Mouse (Mus musculus): ENCODE data around the gene Cldn15. TPM values are rescaled to one million over a fixed set of nuclear protein-coding genes. Genes with fewer than 3 reads are reported as not detected.

The Cldn15 gene
- polyA plus RNA-seq, 1 experiment from 2014 or later = 0.30 TPM

DNA sequence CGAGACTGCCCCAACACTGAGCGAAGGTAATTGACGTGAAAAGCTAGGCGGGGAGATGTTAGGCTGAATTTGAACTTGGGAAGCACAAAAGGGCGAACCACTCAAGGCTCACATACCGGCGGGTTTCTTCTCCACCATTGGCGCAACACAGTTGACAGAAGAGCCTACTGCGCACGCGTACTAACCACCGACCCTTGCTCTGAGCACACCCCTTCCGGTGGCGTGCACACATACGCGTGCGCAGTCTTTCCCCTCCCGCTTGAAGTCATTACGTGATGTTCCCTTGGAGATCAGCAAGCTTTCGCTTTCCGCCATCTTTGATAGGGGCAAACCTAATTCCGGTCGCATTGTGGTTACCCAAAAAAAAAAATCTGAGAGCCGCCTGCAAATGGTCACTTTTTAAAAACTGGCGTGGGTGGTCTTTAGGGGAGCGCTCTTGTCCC lies 20.3 kb downstream of the Cldn15 start, which contains the start of gene Plod3:
Plod3 (plus strand) TSS at position 325 of the 443 bp plus-strand sequence.
- Histone ChIP-seq H3K27me3 (ENCODE audit: control insufficient read depth, insufficient read depth, low read depth, low read length) (no peaks in the 10 kb centered on the region), H3K4me2 (ENCODE audit: low read length) (peak within 1 kb of the TSS; percentile 76), H3K4me1 (ENCODE audit: control insufficient read depth, insufficient read depth, low read length) (peaks cover 14% of the 10 kb centered on the region), H3K9ac (ENCODE audit: low read depth, low read length) (peak within 1 kb of the TSS; percentile 97), H3K27ac (ENCODE audit: low read length) (peak within 1 kb of the TSS; percentile 95), H3K4me3 (ENCODE audit: low read depth, low read length) (peak within 1 kb of the TSS; percentile 59), H3K36me3 (ENCODE audit: control insufficient read depth, insufficient read depth, low read length) (peaks cover 28% of the 10 kb centered on the region), H3K9me3 (replicated peaks; ENCODE audit: control insufficient read depth, low read length, poor library complexity, severe bottlenecking) (no peaks in the 10 kb centered on the region)
- ATAC-seq = peak; percentile 90
- under 1% methylated on average over 26 of the region's 26 CpGs for WGBS

DNA sequence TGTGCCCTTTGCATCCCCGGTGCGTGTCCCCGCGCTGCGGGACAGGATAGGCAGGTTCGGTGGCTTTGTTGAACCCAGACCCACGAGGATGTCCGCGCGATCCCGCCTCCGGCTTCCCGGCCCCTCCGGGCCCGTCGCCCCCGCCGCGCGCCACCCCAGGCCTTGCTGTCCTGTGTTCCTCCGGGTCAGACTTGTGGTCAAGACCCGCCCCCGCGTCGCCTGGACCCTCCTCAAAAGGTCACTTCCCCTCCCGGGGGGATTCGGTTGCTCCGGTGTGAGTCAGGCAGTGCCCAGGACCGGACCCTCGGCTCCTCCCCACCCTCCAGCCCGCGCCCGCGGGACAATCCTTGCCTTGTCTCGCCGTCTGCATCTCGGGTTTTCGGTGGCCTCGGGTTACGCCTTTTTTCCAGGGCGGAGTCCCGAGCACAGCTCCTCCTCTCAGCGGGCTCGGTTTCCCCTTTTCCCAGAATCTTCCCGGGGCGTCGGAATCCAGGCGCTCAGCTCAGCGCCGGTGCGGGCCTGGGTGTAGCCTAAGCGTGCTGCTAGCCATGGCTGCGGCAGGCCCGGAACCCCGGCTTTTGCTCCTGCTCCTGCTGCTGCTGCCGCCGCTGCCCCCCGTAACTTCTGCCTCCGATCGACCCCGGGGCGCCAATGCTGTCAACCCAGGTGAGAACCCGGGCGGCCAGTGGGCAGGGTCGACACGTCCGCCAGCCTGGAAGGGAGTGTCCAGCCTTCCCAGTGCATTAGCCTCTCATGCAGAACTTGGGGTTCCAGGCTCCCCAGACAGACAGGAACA lies 20.9 kb downstream of the Cldn15 start:
- Histone ChIP-seq H3K4me3 (ENCODE audit: low read depth, low read length) (peak overlapping the region; percentile 59), H3K4me2 (ENCODE audit: low read length) (peak overlapping the region; percentile 63), H3K9ac (ENCODE audit: low read depth, low read length) (peak overlapping the region; percentile 97), H3K27ac (ENCODE audit: low read length) (peak overlapping the region; percentile 95), H3K27me3 (ENCODE audit: control insufficient read depth, insufficient read depth, low read depth, low read length) (no peaks in the 10 kb centered on the region), H3K36me3 (ENCODE audit: control insufficient read depth, insufficient read depth, low read length) (peaks cover 29% of the 10 kb centered on the region), H3K4me1 (ENCODE audit: control insufficient read depth, insufficient read depth, low read length) (peaks cover 14% of the 10 kb centered on the region), H3K9me3 (replicated peaks; ENCODE audit: control insufficient read depth, low read length, poor library complexity, severe bottlenecking) (no peaks in the 10 kb centered on the region)
- WGBS = under 1% methylated on average over 65 of the region's 67 CpGs
- ATAC-seq = peak; percentile 68

DNA sequence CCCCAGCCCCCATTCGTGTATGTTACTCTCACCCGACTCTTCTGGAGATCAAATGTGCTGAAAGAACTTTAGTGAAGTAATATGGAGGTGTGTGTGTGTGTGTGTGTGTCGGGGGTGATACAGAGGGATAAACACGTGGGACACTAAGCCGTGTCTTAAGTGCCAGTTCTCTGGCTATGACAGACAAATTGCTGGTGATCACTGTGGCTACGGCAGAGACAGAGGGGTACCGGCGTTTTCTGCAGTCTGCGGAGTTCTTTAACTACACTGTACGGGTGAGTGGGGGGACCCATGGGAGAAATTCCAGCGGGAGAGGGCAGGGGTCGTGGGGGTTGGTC lies 21.5 kb downstream of the Cldn15 start, which contains the start of gene Znhit1:
Znhit1 (minus strand) TSS at position 88 of the 338 bp plus-strand sequence.
- 4% methylated on average over 12 of the region's 12 CpGs for whole genome bisulfite sequencing
- peak; percentile 4; the same call in 1 of the 2 replicates for ATAC-seq

DNA sequence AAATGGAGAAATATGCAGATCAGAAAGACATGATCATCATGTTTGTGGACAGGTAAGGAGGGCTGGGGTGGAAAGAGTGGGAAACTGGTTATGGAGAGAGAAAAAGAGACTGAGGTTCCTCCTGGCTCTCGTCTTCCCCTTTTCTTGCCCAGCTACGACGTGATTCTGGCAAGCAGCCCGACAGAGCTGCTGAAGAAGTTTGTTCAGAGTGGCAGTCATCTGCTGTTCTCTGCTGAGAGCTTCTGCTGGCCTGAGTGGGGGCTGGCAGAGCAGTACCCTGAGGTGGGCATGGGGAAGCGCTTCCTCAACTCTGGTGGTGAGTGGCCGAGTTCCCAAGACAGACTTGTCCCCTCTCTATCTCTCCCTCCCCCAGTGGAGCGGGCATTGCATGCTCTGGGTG lies 22.0 kb downstream of the Cldn15 start:
- 75% methylated on average over 5 of the region's 7 CpGs for WGBS
- no peaks in the 10 kb centered on the region for H3K27me3 ChIP-seq (ENCODE audit: control insufficient read depth, insufficient read depth, low read depth, low read length)
- peak overlapping the region; percentile 97 for H3K9ac ChIP-seq (ENCODE audit: low read depth, low read length)
- ATAC-seq = no peak
- H3K9me3 ChIP-seq (replicated peaks; ENCODE audit: control insufficient read depth, low read length, poor library complexity, severe bottlenecking) = no peaks in the 10 kb centered on the region
- peak overlapping the region; percentile 63 for H3K4me2 ChIP-seq (ENCODE audit: low read length)
- H3K27ac ChIP-seq (ENCODE audit: low read length) = no peak overlapping the region
- H3K36me3 ChIP-seq (ENCODE audit: control insufficient read depth, insufficient read depth, low read length) = peaks cover 38% of the 10 kb centered on the region
- H3K4me1 ChIP-seq (ENCODE audit: control insufficient read depth, insufficient read depth, low read length) = peaks cover 14% of the 10 kb centered on the region
- H3K4me3 ChIP-seq (ENCODE audit: low read depth, low read length) = peak overlapping the region; percentile 59

More for the DNA sequence above, 21.5 kb downstream of the Cldn15 start, which contains the start of gene Znhit1:
- H3K4me2 ChIP-seq (ENCODE audit: low read length) = peak within 1 kb of the TSS; percentile 63
- H3K27me3 ChIP-seq (ENCODE audit: control insufficient read depth, insufficient read depth, low read depth, low read length) = no peaks in the 10 kb centered on the region
- peak within 1 kb of the TSS; percentile 97 for H3K9ac ChIP-seq (ENCODE audit: low read depth, low read length)
- peak within 1 kb of the TSS; percentile 59 for H3K4me3 ChIP-seq (ENCODE audit: low read depth, low read length)
- no peaks in the 10 kb centered on the region for H3K9me3 ChIP-seq (replicated peaks; ENCODE audit: control insufficient read depth, low read length, poor library complexity, severe bottlenecking)
- H3K27ac ChIP-seq (ENCODE audit: low read length) = peak within 1 kb of the TSS; percentile 95
- H3K36me3 ChIP-seq (ENCODE audit: control insufficient read depth, insufficient read depth, low read length) = peaks cover 33% of the 10 kb centered on the region
- H3K4me1 ChIP-seq (ENCODE audit: control insufficient read depth, insufficient read depth, low read length) = peaks cover 14% of the 10 kb centered on the region

DNA sequence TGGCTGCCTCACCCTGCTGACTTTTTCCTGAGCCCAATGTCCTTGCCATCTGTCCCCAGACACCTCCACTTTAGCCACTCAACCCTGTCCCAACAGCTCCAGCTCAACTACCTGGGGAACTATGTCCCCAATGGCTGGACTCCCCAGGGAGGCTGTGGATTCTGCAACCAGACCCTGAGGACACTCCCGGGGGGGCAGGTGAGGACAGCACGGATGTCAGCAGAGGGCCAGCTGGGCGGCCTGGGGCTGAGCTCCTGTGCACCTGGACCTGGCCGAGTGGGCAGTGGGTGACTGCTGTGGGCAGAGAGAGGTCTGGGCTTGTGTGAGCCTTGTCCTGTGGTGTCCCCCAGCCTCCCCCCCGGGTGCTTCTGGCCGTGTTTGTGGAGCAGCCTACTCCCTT lies 23.4 kb downstream of the Cldn15 start:
- Histone ChIP-seq H3K27me3 (ENCODE audit: control insufficient read depth, insufficient read depth, low read depth, low read length) (no peaks in the 10 kb centered on the region), H3K4me2 (ENCODE audit: low read length) (no peak overlapping the region), H3K27ac (ENCODE audit: low read length) (no peak overlapping the region), H3K9ac (ENCODE audit: low read depth, low read length) (no peak overlapping the region), H3K4me1 (ENCODE audit: control insufficient read depth, insufficient read depth, low read length) (peaks cover 14% of the 10 kb centered on the region), H3K9me3 (replicated peaks; ENCODE audit: control insufficient read depth, low read length, poor library complexity, severe bottlenecking) (no peaks in the 10 kb centered on the region), H3K4me3 (ENCODE audit: low read depth, low read length) (no peak overlapping the region), H3K36me3 (ENCODE audit: control insufficient read depth, insufficient read depth, low read length) (peaks cover 49% of the 10 kb centered on the region)
- 100% methylated on average over 6 of the region's 6 CpGs for WGBS
- no peak for ATAC-seq

DNA sequence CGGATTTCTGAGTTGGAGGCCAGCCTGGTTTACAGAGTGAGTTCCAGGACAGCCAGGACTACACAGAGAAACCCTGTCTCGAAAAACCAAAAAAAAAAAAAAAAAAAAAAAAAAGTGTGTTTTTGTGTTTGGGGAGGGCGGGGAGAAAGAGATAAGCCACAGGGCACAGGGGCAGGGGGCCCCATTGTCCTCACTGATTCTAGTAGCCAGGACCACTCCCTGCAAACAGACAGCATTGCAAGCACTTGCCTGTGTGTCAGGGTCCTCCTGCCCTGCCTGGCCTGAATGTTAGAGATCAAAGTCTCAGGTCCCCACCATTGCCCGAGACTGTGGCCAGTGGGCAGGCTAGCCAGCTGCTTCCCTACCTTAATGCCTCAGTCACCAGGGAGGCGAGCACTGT lies 33.0 kb downstream of the Cldn15 start:
- Histone ChIP-seq H3K27me3 (ENCODE audit: control insufficient read depth, insufficient read depth, low read depth, low read length) (no peaks in the 10 kb centered on the region), H3K4me3 (ENCODE audit: low read depth, low read length) (no peak overlapping the region), H3K9ac (ENCODE audit: low read depth, low read length) (no peak overlapping the region), H3K4me2 (ENCODE audit: low read length) (no peak overlapping the region), H3K27ac (ENCODE audit: low read length) (no peak overlapping the region), H3K36me3 (ENCODE audit: control insufficient read depth, insufficient read depth, low read length) (peaks cover 16% of the 10 kb centered on the region), H3K9me3 (replicated peaks; ENCODE audit: control insufficient read depth, low read length, poor library complexity, severe bottlenecking) (no peaks in the 10 kb centered on the region), H3K4me1 (ENCODE audit: control insufficient read depth, insufficient read depth, low read length) (no peaks in the 10 kb centered on the region)
- no peak for ATAC-seq
- WGBS = 74% methylated on average over 4 of the region's 5 CpGs

DNA sequence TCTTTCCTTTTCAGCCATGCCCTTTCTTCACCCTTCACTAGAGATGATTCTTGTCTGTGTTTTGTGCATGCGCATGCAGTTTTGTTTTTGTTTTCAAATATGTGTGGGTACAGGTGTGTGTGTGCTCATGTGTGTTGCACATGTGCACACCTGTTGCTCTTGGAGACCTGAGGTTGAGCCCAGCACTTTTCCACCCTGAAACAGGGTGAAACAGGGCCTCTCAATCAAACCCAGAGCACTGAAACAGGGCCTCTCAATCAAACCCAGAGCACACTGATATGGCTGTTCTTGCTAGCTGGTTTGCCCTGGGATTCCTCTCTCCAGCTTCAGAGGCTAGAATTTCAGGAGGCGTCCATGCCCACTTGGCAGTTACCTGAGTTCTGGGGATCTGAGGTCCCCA lies 34.2 kb downstream of the Cldn15 start:
- Histone ChIP-seq H3K27me3 (ENCODE audit: control insufficient read depth, insufficient read depth, low read depth, low read length) (no peaks in the 10 kb centered on the region), H3K27ac (ENCODE audit: low read length) (no peak overlapping the region), H3K9ac (ENCODE audit: low read depth, low read length) (no peak overlapping the region), H3K9me3 (replicated peaks; ENCODE audit: control insufficient read depth, low read length, poor library complexity, severe bottlenecking) (no peaks in the 10 kb centered on the region), H3K4me2 (ENCODE audit: low read length) (no peak overlapping the region), H3K4me3 (ENCODE audit: low read depth, low read length) (no peak overlapping the region), H3K4me1 (ENCODE audit: control insufficient read depth, insufficient read depth, low read length) (no peaks in the 10 kb centered on the region), H3K36me3 (ENCODE audit: control insufficient read depth, insufficient read depth, low read length) (peaks cover 5% of the 10 kb centered on the region; the same call in 1 of the 2 replicates)
- no peak for ATAC-seq
- WGBS = 87% methylated on average over 2 of the region's 2 CpGs

DNA sequence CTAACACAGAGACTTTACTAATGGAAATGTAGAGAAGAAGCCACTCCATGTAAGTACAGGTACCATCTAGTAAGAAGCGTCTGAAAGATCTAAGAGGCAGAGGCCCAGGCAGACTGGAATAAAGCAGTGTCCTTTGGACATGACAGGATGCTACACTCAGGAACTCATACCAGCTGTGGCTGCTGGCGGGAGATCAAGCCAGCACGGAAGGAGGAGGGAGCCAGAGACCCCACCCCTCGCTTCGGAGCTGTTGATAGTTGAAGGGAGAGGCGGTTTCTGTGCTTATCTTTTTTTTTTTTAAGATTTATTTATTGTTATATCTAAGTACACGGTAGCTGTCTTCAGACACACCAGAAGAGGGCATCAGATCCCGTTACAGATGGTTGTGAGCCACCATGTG lies 40.9 kb downstream of the Cldn15 start:
- Histone ChIP-seq H3K9me3 (replicated peaks; ENCODE audit: control insufficient read depth, low read length, poor library complexity, severe bottlenecking) (no peaks in the 10 kb centered on the region), H3K4me2 (ENCODE audit: low read length) (no peak overlapping the region), H3K4me1 (ENCODE audit: control insufficient read depth, insufficient read depth, low read length) (no peaks in the 10 kb centered on the region), H3K27me3 (ENCODE audit: control insufficient read depth, insufficient read depth, low read depth, low read length) (no peaks in the 10 kb centered on the region), H3K36me3 (ENCODE audit: control insufficient read depth, insufficient read depth, low read length) (no peaks in the 10 kb centered on the region), H3K9ac (ENCODE audit: low read depth, low read length) (no peak overlapping the region), H3K4me3 (ENCODE audit: low read depth, low read length) (no peak overlapping the region), H3K27ac (ENCODE audit: low read length) (no peak overlapping the region)
- WGBS = 65% methylated on average over 8 of the region's 8 CpGs
- ATAC-seq = no peak

DNA sequence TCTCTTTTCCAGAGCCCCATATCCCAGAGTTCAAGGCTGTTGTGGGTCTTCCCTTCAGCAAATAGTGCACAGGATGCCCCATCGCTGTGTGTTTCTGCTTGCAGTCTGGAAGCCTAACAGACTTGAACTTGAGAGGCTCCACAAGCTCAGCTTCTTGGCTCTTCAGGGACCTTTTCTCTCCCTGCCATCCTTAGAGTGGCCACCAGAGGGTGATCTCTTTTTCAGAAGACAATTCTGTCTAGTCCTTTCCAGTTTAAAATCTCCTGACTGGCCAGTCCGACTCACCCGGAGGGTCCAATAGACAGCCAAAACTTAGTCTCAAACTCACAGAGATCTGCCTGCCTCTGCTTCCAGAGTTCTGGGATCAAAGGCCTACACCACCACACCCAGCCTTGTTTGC lies 43.6 kb downstream of the Cldn15 start:
- Histone ChIP-seq H3K27ac (ENCODE audit: low read length) (no peak overlapping the region), H3K4me2 (ENCODE audit: low read length) (no peak overlapping the region), H3K27me3 (ENCODE audit: control insufficient read depth, insufficient read depth, low read depth, low read length) (no peaks in the 10 kb centered on the region), H3K4me1 (ENCODE audit: control insufficient read depth, insufficient read depth, low read length) (no peaks in the 10 kb centered on the region), H3K9ac (ENCODE audit: low read depth, low read length) (no peak overlapping the region), H3K36me3 (ENCODE audit: control insufficient read depth, insufficient read depth, low read length) (no peaks in the 10 kb centered on the region), H3K4me3 (ENCODE audit: low read depth, low read length) (no peak overlapping the region), H3K9me3 (replicated peaks; ENCODE audit: control insufficient read depth, low read length, poor library complexity, severe bottlenecking) (no peaks in the 10 kb centered on the region)
- 28% methylated on average over 3 of the region's 3 CpGs for WGBS
- ATAC-seq = no peak
